11 mouse cellular contexts compared by ENCODE assay signal in the genomic region with DNA sequence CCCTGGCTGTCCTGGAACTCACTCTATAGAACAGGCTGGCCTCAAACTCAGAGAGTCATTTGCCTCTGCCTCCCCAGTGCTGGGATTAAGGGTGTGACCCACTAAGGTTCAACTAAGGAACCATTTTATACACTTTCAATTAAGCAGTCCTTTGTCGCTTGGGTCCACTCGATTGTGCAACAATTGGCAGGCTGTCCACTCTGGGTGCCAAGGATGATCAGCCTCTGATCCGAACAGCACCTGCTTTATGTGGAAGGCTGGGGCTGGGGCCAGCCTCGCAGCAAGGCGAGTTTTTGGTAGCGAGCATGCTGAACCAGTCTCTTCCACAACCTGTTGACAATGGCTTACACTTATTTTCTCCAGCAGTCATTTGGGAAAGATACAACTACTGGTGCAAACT. TPM values are rescaled to one million over a fixed set of nuclear protein-coding genes. Genes with fewer than 3 reads are reported as not detected.
A peak's percentile ranks its signal among the peaks of the same experiment; 100 is the strongest.
DNase-seq lines count a peak whose midpoint lies in the region; TF ChIP-seq lines count a peak whose summit lies in the region.
"Had no signal": no experiment of that assay in that cellular context is flagged by ENCODE, and none has a peak within 500 bp of the region (broad histone marks: within the 10 kb centered on the region; RNA-seq: fewer than 3 reads in every experiment).

No protein-coding gene starts in this region.

- H3K4me3 ChIP-seq in heart, adult 2 months = no peak overlapping the region
- no peak overlapping the region for H3K4me3 ChIP-seq in brown adipose tissue, adult 24 weeks (ENCODE audit: insufficient read depth, low read depth, low read length)
- H3K4me3 ChIP-seq: erythroblast, embryonic 14.5 days; midbrain, embryonic 13.5 days had no signal

- no peak for TF ChIP-seq CTCF in heart, adult 2 months (IDR thresholded peaks at IDR 0.05)

- intact Hi-C loops in heart, adult 2 months (cut with DNase I) = loop anchor here (5.0 kb wide), 1 partner anchor 64 kb away; no protein-coding TSS in a partner anchor
- intact Hi-C loops in left cerebral cortex, postnatal 4 days (cut with DNase I) = loop anchor here (10.0 kb wide), 1 partner anchor 1386 kb away; no protein-coding TSS in a partner anchor

- H3K9ac ChIP-seq in heart, adult 2 months (ENCODE audit: low read depth, low read length) = no peak overlapping the region
- H3K9ac ChIP-seq: midbrain, embryonic 13.5 days had no signal

- H3K36me3 ChIP-seq in heart, adult 2 months (ENCODE audit: control insufficient read depth, insufficient read depth, low read length) = peaks cover 49% of the 10 kb centered on the region
- H3K36me3 ChIP-seq: midbrain, embryonic 13.5 days had no signal

- DNase-seq in heart, adult 2 months = peak; percentile 71 to 74
- no peak for DNase-seq in heart, adult 8-10 months (ENCODE audit: low spot score)
- DNase-seq in left cerebral cortex, postnatal 4 days = peak; percentile 44
- DNase-seq in left cerebral cortex, adult 9 months (ENCODE audit: low spot score in 2 of 2) = no peak
- peak; percentile 52 for DNase-seq in gonadal fat pad, adult 2 months (ENCODE audit: low read depth)
- no peak for DNase-seq in urinary bladder, postnatal 25 days (ENCODE audit: low spot score)
- DNase-seq in thymus, postnatal 14 days = no peak
- DNase-seq: liver had no signal

- H3K79me2 ChIP-seq in heart, adult 2 months (replicated peaks; ENCODE audit: control insufficient read depth, insufficient read depth, low read length) = peaks cover 1% of the 10 kb centered on the region

- TF ChIP-seq POLR2A in heart, adult 2 months (IDR thresholded peaks at IDR 0.05; ENCODE audit: insufficient read depth, low read depth, low read length) = no peak

- no peaks in the 10 kb centered on the region for H3K27me3 ChIP-seq in heart, adult 2 months (ENCODE audit: control insufficient read depth, insufficient read depth, low read length)
- H3K27me3 ChIP-seq: midbrain, embryonic 13.5 days had no signal

- H3K27ac ChIP-seq in heart, adult 2 months = peak overlapping the region; percentile 2
- peak overlapping the region; percentile 0; the same call in 1 of the 2 replicates for H3K27ac ChIP-seq in brown adipose tissue, adult 24 weeks (replicated peaks; ENCODE audit: low read depth, low read length)
- H3K27ac ChIP-seq: midbrain, embryonic 13.5 days had no signal

- no peak for TF ChIP-seq EP300 in heart, adult 2 months (IDR thresholded peaks at IDR 0.05; ENCODE audit: insufficient read depth, low read depth, low read length)

- WGBS in heart, adult 2 months = 18% methylated on average over 6 of the region's 6 CpGs

- peaks cover 33% of the 10 kb centered on the region for H3K4me1 ChIP-seq in heart, adult 2 months (ENCODE audit: control insufficient read depth, insufficient read depth, low read length)
- H3K4me1 ChIP-seq in brown adipose tissue, adult 24 weeks (ENCODE audit: control insufficient read depth, insufficient read depth, insufficient read length, low read length) = peaks cover 34% of the 10 kb centered on the region

RNA-seq across cellular contexts. Expression of gene Pik3r1, which starts 29.2 kb away (rescaled TPM):
- 100 to 1,000 TPM; 111 to 132 TPM for total RNA-seq in heart, adult 2 months (2021)
- polyA plus RNA-seq in heart, adult 2 months (2012; rRNA removed) = 23.7 and 41.4 TPM in 2 replicates
- 100 to 1,000 TPM; 107 to 140 (median 112) TPM for total RNA-seq in heart, adult 8-10 months (2022)
- total RNA-seq in left cerebral cortex, postnatal 4 days (2021) = 100 to 1,000 TPM; 188 to 214 TPM
- polyA plus RNA-seq in brown adipose tissue, adult 24 weeks (2012; ENCODE audit: insufficient read depth, insufficient read length, missing spikeins) = 52.1 and 81.4 TPM in 2 replicates
- polyA plus RNA-seq in gonadal fat pad, adult 2 months (2012; rRNA removed) = 38.5 and 40.2 TPM in 2 replicates

Comparison
In these comparisons a context has a peak if more than half of its experiments do, and no peak if none do; other contexts are left out.
1. DNase-seq: peak in heart, adult 2 months (2 of 2), left cerebral cortex, postnatal 4 days (single experiment) and gonadal fat pad, adult 2 months (single experiment); none in heart, adult 8-10 months (single experiment), left cerebral cortex, adult 9 months (0 of 2), urinary bladder, postnatal 25 days (single experiment) and thymus, postnatal 14 days (single experiment).